Mouse (Mus musculus): ENCODE measurements around the gene Adh6a. TPM values are rescaled to one million over a fixed set of nuclear protein-coding genes. Genes with fewer than 3 reads are reported as not detected.

The Adh6a gene
- not detected for total RNA-seq (2021)
- long read RNA-seq, experiment 1 = 0 reads
- long read RNA-seq, experiment 2 = 0 reads

- no peak for DNase-seq
These were observed at the start of gene Adh6a for GRCm38 (mm10) chr3:138312965-138313364. Adh6a (plus strand) TSS chr3:138313286.

- no peak for DNase-seq
These were observed 48.4 kb upstream of the Adh6a start for GRCm38 (mm10) chr3:138264648-138265047.

- peak; percentile 23 to 34 for DNase-seq
These were observed 42.6 kb upstream of the Adh6a start for GRCm38 (mm10) chr3:138270507-138270906.

DNA sequence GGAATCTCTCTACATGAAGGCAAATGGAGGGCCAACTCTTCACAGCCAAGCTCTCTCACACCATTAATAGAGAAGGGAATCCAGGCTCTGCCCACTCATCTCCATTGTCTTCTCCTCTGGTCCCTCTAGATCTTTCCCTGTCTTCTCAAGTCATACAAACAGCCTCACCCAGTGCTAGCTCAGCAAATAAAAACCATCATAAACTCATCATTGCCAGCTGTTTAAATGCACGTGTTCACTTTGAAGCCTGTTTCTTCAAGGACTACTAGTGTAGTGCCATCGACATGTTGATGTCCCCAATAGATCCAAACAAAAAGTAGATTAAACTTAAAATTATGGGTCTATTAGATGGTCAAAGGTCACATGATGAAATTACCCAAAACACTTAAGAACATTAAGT lies 41.8 kb upstream of the Adh6a start:
- no peak for DNase-seq

DNA sequence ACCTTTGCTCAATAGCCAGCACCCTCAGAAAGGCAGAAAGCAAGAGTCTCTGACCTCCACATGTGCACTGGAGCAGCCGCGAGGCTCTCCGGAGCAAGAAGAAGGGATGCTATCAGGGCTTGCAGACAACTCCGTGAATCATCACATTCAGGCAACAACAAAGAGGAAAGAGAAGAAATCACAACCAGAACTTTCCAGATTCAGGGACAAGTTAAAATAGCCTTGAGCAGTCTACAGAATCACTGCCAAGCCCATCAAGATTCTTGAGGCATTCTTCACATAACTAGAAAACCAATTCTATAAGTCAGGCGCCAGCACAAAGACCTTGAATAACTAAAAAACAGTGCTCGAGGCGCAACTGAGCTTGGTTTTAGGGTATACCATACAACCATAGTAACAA lies 40.0 kb upstream of the Adh6a start:
- no peak for DNase-seq

GRCm38 (mm10) chr3:138275100-138275499 lies 38.0 kb upstream of the Adh6a start:
- DNase-seq = no peak

DNA sequence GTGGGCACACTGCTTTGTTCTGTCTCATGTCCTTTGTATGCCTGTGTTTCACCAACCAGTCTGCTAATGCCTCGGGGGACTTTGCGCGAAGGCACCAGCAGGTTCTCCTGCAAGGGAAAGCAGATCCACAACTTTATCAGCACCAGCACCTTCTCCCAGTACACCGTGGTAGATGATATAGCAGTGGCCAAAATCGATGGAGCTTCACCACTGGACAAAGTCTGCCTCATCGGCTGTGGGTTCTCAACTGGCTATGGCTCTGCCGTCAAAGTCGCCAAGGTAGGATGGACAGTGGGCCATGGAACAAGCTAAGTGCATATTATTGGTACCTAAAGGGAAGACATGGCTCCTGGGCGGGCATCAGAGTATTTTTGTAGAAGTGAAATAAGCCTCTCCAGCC lies 30.5 kb upstream of the Adh6a start:
- DNase-seq = no peak

DNA sequence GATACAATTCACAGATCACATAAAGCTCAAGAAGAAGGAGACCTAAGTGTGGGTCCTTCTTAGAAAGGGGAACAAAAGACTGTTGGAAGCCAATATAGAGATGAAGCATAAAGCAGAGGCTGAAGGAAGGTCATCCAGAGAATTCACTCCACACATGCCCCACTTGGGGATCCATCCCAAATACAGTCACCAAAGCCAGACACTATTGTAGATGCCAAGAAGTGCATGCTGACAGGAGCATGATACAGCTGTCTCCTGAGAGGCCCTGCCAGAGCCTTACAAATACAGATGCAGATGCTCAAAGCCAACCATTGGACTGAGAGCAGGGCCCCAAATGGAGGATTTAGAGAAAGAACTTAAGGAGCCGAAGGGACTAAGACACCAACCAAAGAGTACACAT lies 29.3 kb upstream of the Adh6a start:
- DNase-seq = peak; percentile 35 to 61

- DNase-seq = no peak
These were observed 27.1 kb upstream of the Adh6a start for GRCm38 (mm10) chr3:138285986-138286385.

- DNase-seq = no peak
These were observed 25.4 kb upstream of the Adh6a start for GRCm38 (mm10) chr3:138287686-138288085.

GRCm38 (mm10) chr3:138290672-138291071 lies 22.4 kb upstream of the Adh6a start:
- no peak for DNase-seq

- no peak for DNase-seq
These were observed 21.5 kb upstream of the Adh6a start for GRCm38 (mm10) chr3:138291529-138292117.

GRCm38 (mm10) chr3:138293298-138293895 lies 19.7 kb upstream of the Adh6a start:
- no peak for DNase-seq

DNA sequence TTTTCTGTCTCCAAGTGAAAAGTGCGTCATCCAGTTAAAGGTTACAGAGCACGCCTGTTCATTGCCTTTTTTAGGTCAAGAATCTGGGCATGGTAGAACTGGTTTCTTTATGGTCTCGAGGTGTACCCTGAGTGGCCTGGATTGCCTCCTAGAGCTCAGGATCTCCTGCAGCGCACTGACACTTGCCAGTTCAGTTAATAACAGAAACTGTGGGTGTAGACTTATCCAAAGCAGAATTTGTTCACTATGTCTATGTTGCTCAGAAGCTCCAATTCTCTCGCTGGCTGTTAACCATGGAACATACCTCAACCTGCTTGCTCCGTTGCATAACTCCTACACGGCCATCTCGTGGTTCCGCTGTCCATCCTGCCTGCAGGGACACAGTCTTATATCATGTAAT lies 13.0 kb upstream of the Adh6a start:
- DNase-seq = no peak

DNA sequence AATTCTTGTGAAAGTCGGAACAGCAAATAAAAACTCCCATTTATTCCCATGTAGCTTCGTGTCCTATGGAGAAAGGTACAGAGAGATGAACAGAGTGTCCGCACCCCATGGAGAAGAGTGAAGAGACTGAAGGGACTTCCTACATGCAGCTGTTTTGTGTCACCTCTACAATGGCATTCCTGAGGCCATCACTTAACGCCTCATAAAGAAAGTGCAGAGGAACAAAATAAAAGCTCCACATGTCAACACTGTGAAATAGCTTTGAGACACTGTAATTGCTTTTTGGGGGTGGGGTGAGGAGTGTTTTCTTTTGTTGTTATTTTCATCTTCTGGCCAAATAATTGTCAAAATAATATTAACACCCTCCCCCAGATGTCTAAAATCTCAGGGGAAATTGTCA lies 10.4 kb upstream of the Adh6a start:
- no peak for DNase-seq

DNA sequence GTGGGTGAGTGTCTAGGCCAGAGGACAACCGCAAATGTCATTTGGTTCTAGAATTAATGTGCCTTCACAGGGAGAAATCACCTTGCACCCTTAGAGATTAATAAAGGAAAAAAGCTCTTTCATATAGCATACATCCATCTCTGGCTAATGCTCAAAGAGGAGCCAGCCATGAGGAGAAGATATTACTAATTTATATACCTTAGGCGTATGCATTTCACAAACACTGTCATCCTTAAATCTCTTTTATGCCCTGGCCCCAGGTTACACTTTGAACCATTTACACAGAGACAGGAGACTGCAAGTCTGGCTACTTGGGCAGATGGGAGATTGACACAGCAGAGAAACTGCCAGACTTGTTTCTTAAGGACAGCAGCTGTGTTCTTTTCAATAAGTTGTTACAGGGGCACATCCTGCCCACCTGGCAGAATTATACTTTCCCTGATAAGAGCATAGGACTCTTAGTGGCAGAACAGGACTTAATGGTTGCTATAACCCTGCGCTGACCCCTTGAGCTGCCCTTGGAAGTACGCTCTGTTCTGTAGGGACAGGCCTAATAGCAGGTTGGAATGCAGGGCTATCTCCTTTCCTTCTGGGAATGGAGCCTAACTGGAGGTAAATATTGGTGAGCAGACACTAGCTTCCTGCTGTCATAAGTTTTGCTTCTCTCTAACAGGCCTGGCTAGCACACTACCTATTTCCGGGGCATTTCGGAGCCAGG lies 9.2 kb upstream of the Adh6a start:
- DNase-seq = peak; percentile 34 to 61

DNA sequence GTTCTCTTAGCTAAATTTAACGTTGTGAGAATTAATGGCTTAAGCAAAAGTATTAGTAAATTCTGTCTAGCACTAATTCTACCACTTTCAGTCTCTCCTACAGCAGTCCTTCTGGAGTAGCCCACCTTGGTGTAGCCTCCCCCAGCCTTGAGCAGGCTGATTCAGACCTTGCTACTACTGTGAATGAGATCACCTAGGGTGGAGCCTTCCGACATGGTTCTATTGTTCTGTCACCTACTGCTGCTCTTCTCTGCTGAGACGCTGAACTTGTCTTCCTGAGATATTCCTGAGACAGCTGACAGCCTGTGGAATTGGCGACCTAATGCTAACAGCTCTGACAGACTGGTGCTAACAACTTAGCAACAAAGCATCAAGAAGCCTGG lies 8.6 kb upstream of the Adh6a start:
- DNase-seq = peak in 1 of 2 experiments; percentile 27

DNA sequence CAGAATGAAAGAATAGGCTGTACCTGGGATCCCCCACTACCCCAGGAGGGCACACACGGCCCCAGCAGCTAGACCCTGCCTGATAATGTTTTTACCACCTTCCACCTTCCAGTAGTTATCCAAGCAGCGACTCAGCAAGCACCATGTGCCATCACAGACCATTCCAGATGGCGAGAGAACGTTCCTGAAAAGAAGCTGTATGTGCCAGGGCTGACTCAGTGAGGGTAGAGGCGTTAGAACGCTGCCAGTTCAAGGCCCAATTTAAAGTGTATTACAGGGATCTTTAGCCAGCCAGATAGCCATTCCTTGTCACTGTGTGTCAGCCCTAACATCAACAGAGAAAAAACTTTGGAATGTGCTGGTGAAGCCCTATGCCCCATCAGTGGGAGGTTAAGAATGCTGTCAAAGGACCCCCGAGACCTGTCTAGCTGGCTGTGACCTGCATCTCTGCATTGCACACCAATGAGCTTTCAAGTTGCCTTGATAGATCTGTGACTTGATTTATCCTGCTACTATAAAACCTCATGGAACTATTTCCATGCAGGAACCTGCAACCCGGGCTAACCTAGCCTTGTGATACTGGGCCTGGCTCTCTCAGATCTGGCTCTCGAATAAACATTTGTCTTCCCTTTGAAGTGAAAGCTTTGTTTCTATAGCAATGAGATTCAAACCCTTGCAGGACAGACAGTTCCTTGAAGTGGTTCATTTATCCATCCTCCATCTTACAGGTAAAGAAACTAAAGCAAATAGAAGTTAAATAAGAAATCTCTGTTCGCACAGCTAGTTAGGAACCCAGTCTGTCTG lies 7.4 kb upstream of the Adh6a start:
- no peak for DNase-seq

- DNase-seq = no peak
These were observed 6.8 kb upstream of the Adh6a start for GRCm38 (mm10) chr3:138306290-138306683.

- no peak for DNase-seq
These were observed 3.2 kb upstream of the Adh6a start for GRCm38 (mm10) chr3:138309910-138310309.

GRCm38 (mm10) chr3:138311015-138311414 lies 2.1 kb upstream of the Adh6a start:
- no peak for DNase-seq

GRCm38 (mm10) chr3:138316908-138317472 lies 3.9 kb downstream of the Adh6a start:
- DNase-seq = no peak

- DNase-seq = no peak
These were observed 11.9 kb downstream of the Adh6a start for GRCm38 (mm10) chr3:138325001-138325400.

All from heart, adult 18-20 months (tissue).